Mouse (Mus musculus) MEL (cell line): Measurements from ENCODE around the gene 4930558K02Rik. TPM values are rescaled to one million over a fixed set of nuclear protein-coding genes. Genes with fewer than 3 reads are reported as not detected.

Source experiments
- DNase-seq: peaks from one replicate; pipeline ENCODE4 v3.0.0; 2011; ENCODE audit warnings: low read depth, low spot score
- H3K27ac ChIP-seq: 2 replicates; pipeline ENCODE4 v1.5.1; 2012; ENCODE audit warnings: low read depth, mild to moderate bottlenecking, control low read depth, low read length, moderate library complexity; ENCODE audit not compliant: control insufficient read depth
- H3K27me3 ChIP-seq, 2 experiments: fragments of 150-350 bp in 1 of 2; sonication (generic) in 1 of 2; 2 replicates each; pipeline ENCODE4 v1.6.1; 2012; ENCODE audit warnings: low read length in 2 of 2, mild to moderate bottlenecking in 2 of 2, improper control_type of control experiment in 1 of 2, moderate library complexity in 1 of 2; ENCODE audit not compliant: insufficient read depth in 2 of 2, control insufficient read depth in 1 of 2
- H3K36me3 ChIP-seq, 2 experiments: 2 replicates each; pipeline ENCODE4 v1.6.1; 2012 to 2014; ENCODE audit warnings: low read length in 2 of 2, improper control_type of control experiment in 1 of 2, inconsistent platforms in 1 of 2, mild to moderate bottlenecking in 1 of 2; ENCODE audit not compliant: insufficient read depth in 2 of 2, control insufficient read depth in 1 of 2
- H3K4me1 ChIP-seq, 2 experiments: fragments of 150-350 bp in 1 of 2; sonication (generic) in 1 of 2; 2 replicates each; pipeline ENCODE4 v1.6.1; 2012; ENCODE audit warnings: low read length in 2 of 2, improper control_type of control experiment in 1 of 2, mild to moderate bottlenecking in 1 of 2; ENCODE audit not compliant: insufficient read depth in 2 of 2, control insufficient read depth in 1 of 2
- H3K4me3 ChIP-seq, 2 experiments: fragments of 150-350 bp in 1 of 2; sonication (generic) in 1 of 2; 2 replicates each; pipeline ENCODE4 v1.5.1; 2012; ENCODE audit warnings: low read depth in 2 of 2, low read length in 2 of 2, mild to moderate bottlenecking in 2 of 2, moderate library complexity in 2 of 2, control low read depth in 1 of 2, improper control_type of control experiment in 1 of 2; ENCODE audit not compliant: control insufficient read depth in 1 of 2, insufficient read depth in 1 of 2
- H3K79me2 ChIP-seq: 2 replicates; pipeline ENCODE4 v1.6.1; 2012; ENCODE audit warnings: mild to moderate bottlenecking, low read length, moderate library complexity; ENCODE audit not compliant: control insufficient read depth, poor library complexity, insufficient read depth
- H3K9ac ChIP-seq: 2 replicates; pipeline ENCODE4 v1.6.1; 2012; ENCODE audit warnings: low read depth, mild to moderate bottlenecking, control low read depth, low read length, moderate library complexity; ENCODE audit not compliant: control insufficient read depth, poor library complexity, severe bottlenecking
- H3K9me3 ChIP-seq: fragments of 150-350 bp; sonication (generic); replicated peaks from 2 replicates; pipeline ENCODE4 v1.6.1; 2012; ENCODE audit warnings: mild to moderate bottlenecking, low read length, improper control_type of control experiment, moderate library complexity; ENCODE audit not compliant: insufficient read depth
- CHD1 ChIP-seq: IDR thresholded peaks from 2 replicates; pipeline ENCODE4 v1.6.1; 2012; ENCODE audit warnings: low read depth, mild to moderate bottlenecking, inconsistent platforms, low read length, improper control_type of control experiment
- CTCF ChIP-seq, 3 experiments: IDR thresholded peaks in 2 of 3; conservative IDR thresholded peaks in 1 of 3; 2 replicates each; pipeline ENCODE4 v1.5.1; 2011 to 2012; ENCODE audit warnings: low read length in 3 of 3, low read depth in 2 of 3, mild to moderate bottlenecking in 2 of 3, improper control_type of control experiment in 1 of 3, inconsistent platforms in 1 of 3, mixed read lengths in 1 of 3, moderate library complexity in 1 of 3; ENCODE audit not compliant: control insufficient read depth in 1 of 3, insufficient read depth in 1 of 3, poor library complexity in 1 of 3, severe bottlenecking in 1 of 3
- GATA1 ChIP-seq: IDR thresholded peaks from 2 replicates; pipeline ENCODE4 v1.6.1; 2011; ENCODE audit warnings: low read depth, low read length, improper control_type of control experiment
- JUND ChIP-seq: IDR thresholded peaks from 2 replicates; pipeline ENCODE4 v1.6.1; 2011; ENCODE audit warnings: low read depth, mild to moderate bottlenecking, improper control_type of control experiment, low read length
- KAT2A ChIP-seq: conservative IDR thresholded peaks from 2 replicates; pipeline ENCODE4 v1.6.1; 2012; ENCODE audit warnings: low read depth, low read length, improper control_type of control experiment, inconsistent platforms
- MAZ ChIP-seq: IDR thresholded peaks from 2 replicates; pipeline ENCODE4 v1.6.1; 2012; ENCODE audit warnings: low read depth, mild to moderate bottlenecking, inconsistent platforms, low read length, improper control_type of control experiment
- MEF2A ChIP-seq: IDR thresholded peaks from 2 replicates; pipeline ENCODE4 v1.6.1; 2014; ENCODE audit warnings: low read depth, mild to moderate bottlenecking, inconsistent platforms, low read length, improper control_type of control experiment; ENCODE audit not compliant: poor library complexity, insufficient replicate concordance, severe bottlenecking; ENCODE audit errors: extremely low read depth
- MYC ChIP-seq: IDR thresholded peaks from 2 replicates; pipeline ENCODE4 v1.6.1; 2011; ENCODE audit warnings: low read depth, mild to moderate bottlenecking, low read length, improper control_type of control experiment, moderate library complexity
- NELFE ChIP-seq: IDR thresholded peaks from 2 replicates; pipeline ENCODE4 v1.6.1; 2011; ENCODE audit warnings: low read depth, low read length, improper control_type of control experiment
- POLR2AphosphoS5 ChIP-seq: IDR thresholded peaks from 2 replicates; pipeline ENCODE4 v1.6.1; 2012; ENCODE audit warnings: low read depth, borderline replicate concordance, mild to moderate bottlenecking, inconsistent platforms, low read length, moderate library complexity, mixed read lengths
- RAD21 ChIP-seq: IDR thresholded peaks from 2 replicates; pipeline ENCODE4 v1.6.1; 2011; ENCODE audit warnings: mild to moderate bottlenecking, low read depth, low read length, improper control_type of control experiment
- RCOR1 ChIP-seq: IDR thresholded peaks from 2 replicates; pipeline ENCODE4 v1.6.1; 2012; ENCODE audit warnings: low read depth, mild to moderate bottlenecking, inconsistent platforms, low read length, improper control_type of control experiment
- SMC3 ChIP-seq: IDR thresholded peaks from 2 replicates; pipeline ENCODE4 v1.6.1; 2011; ENCODE audit warnings: low read depth, low read length, improper control_type of control experiment
- UBTF ChIP-seq: IDR thresholded peaks from 2 replicates; pipeline ENCODE4 v1.6.1; 2012; ENCODE audit warnings: low read depth, mild to moderate bottlenecking, inconsistent platforms, low read length, improper control_type of control experiment, moderate library complexity, borderline replicate concordance; ENCODE audit not compliant: insufficient read depth
- USF1 ChIP-seq: IDR thresholded peaks from 2 replicates; pipeline ENCODE4 v1.6.1; 2014; ENCODE audit warnings: low read depth, mild to moderate bottlenecking, inconsistent platforms, low read length, improper control_type of control experiment, moderate library complexity
- ZC3H11A ChIP-seq: IDR thresholded peaks from 2 replicates; pipeline ENCODE4 v1.6.1; 2012; ENCODE audit warnings: low read depth, mild to moderate bottlenecking, inconsistent platforms, low read length, improper control_type of control experiment
- ZNF384 ChIP-seq: IDR thresholded peaks from 2 replicates; pipeline ENCODE4 v1.6.1; 2012; ENCODE audit warnings: low read depth, mild to moderate bottlenecking, inconsistent platforms, low read length, improper control_type of control experiment
- polyA plus RNA-seq, 2 experiments: library from polyadenylated mRNA; stranded (reverse) in 1 of 2; unstranded in 1 of 2; fragments of >175 nt in 1 of 2; fragments of >200 nt in 1 of 2; gene quantifications; 2 replicates each; pipeline versions ENCODE4 v1.2.1 to v1.2.4; 2012; ENCODE audit warnings: low replicate concordance in 2 of 2, low read depth in 1 of 2; ENCODE audit not compliant: insufficient read length in 2 of 2, insufficient read depth in 1 of 2, missing spikeins in 1 of 2
- total RNA-seq: library from RNA; depleted of rRNA; stranded (reverse); fragments of 300-350 nt; gene quantifications from 2 replicates; pipeline ENCODE4 v1.2.3, GENCODE M21; 2012

Gene 4930558K02Rik
- total and polyA plus RNA-seq, 3 experiments: not detected

GRCm38 (mm10) chr1:161962465-161963377, 16.7 kb downstream of the 4930558K02Rik start:
- TF ChIP-seq RAD21 (peak; percentile 59), CTCF (IDR thresholded peaks at IDR 0.05 in 2 of 3, conservative IDR thresholded peaks at IDR 0.05 in 1 of 3; ENCODE audit: control insufficient read depth in 1 of 3, insufficient read depth in 1 of 3, low read depth in 2 of 3, low read length in 3 of 3, poor library complexity in 1 of 3, severe bottlenecking in 1 of 3) (peak; percentile 28 to 57 (median 44)), USF1 (no peak), SMC3 (peak; percentile 71), MEF2A (no peak), ZC3H11A (peak; percentile 47), ZNF384 (peak; percentile 95)
- Histone ChIP-seq H3K4me3 (no peak overlapping the region), H3K36me3 (peaks cover 0 to 4% of the 10 kb centered on the region in 2 experiments; a peak in 2 of 4 replicates), H3K27me3 (peaks cover 0 to 7% of the 10 kb centered on the region in 2 experiments; a peak in 2 of 4 replicates), H3K9me3 (no peaks in the 10 kb centered on the region), H3K79me2 (no peaks in the 10 kb centered on the region), H3K9ac (no peak overlapping the region), H3K4me1 (0 out of 4 replicates have a peak, but pooled peaks cover 0 to 2% of the 10 kb centered on the region in 2 experiments), H3K27ac (no peak overlapping the region)
- peak; percentile 37 for DNase-seq

- no peak for TF ChIP-seq POLR2AphosphoS5
- TF ChIP-seq MAZ: no peak
- TF ChIP-seq KAT2A: no peak
- no peak for TF ChIP-seq ZNF384
- TF ChIP-seq UBTF: no peak
- no peak for TF ChIP-seq NELFE
- TF ChIP-seq MYC: no peak
- TF ChIP-seq USF1: no peak
- no peak for TF ChIP-seq CHD1
- TF ChIP-seq MEF2A: no peak
- no peak for TF ChIP-seq CTCF (IDR thresholded peaks at IDR 0.05 in 2 of 3, conservative IDR thresholded peaks at IDR 0.05 in 1 of 3; ENCODE audit: control insufficient read depth in 1 of 3, insufficient read depth in 1 of 3, low read depth in 2 of 3, low read length in 3 of 3, poor library complexity in 1 of 3, severe bottlenecking in 1 of 3)
- TF ChIP-seq GATA1: no peak
- no peak for TF ChIP-seq ZC3H11A
- no peak for TF ChIP-seq RCOR1
- TF ChIP-seq JUND: no peak
Observed at GRCm38 (mm10) chr1:161957964-161958950, 21.2 kb downstream of the 4930558K02Rik start.

More at GRCm38 (mm10) chr1:161957964-161958950, 21.2 kb downstream of the 4930558K02Rik start:
- Histone ChIP-seq H3K36me3 (no peaks in the 10 kb centered on the region), H3K27ac (no peak overlapping the region), H3K79me2 (no peaks in the 10 kb centered on the region), H3K27me3 (peaks cover 0 to 9% of the 10 kb centered on the region in 2 experiments; a peak in 2 of 4 replicates), H3K9ac (no peak overlapping the region), H3K4me3 (no peak overlapping the region), H3K4me1 (no peaks in the 10 kb centered on the region), H3K9me3 (no peaks in the 10 kb centered on the region)
- DNase-seq: no peak
